Mouse (Mus musculus): ENCODE data around the gene Map4. TPM values are rescaled to one million over a fixed set of nuclear protein-coding genes. Genes with fewer than 3 reads are reported as not detected.
"Not testable (repeated sequence)": the region's sequence is repeated elsewhere in the genome, so short reads cannot be mapped to it uniquely, and the experiment has no call there.

The Map4 gene
- polyA plus RNA-seq, 1 experiment from 2014 or later = 76.2 TPM

DNA sequence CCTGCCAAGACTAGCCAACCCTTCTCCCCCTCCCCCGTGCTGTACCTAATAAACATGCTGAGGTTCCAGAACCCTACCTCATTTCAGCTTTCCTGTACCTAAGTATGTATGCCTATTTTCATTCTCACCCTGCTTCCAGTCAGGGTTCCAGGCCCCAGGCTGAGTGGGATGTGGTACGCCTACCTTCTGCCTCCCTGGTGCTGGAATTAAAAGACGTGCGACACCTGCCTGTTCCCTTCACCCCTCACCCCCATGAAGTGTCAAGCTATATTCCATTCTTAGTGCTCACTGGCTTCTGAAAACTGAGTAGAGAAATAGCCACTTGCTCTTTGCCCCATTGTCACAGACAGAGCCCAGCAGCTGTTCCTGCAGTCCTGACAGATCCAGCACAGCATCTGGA is 190.2 kb downstream of the Map4 start:
- 80% methylated on average over 4 of the region's 4 CpGs for WGBS
- no peak overlapping the region for H3K9ac ChIP-seq (ENCODE audit: low read length)
- ATAC-seq (replicated peaks; ENCODE audit: low FRiP score) = no peak

DNA sequence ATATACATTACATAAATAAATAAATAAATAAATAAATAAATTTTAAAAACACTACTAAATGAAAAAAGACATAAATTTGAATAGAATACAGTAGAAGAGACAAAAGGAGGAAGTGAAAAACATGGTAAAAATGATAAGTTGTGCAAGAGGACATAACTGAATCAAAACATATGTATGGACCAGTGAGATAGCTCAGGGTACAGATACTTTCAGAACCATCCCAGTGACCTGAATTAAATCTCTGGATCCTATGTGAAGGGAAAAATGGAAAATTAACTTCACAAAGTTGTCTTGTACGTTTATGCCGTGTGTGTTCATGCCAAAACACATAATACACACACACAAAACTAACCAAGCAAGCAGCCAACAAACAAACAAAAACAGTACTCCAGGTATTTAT is 192.1 kb downstream of the Map4 start:
- H3K9me3 ChIP-seq (ENCODE audit: control insufficient read depth, low read length) = no peaks in the 10 kb centered on the region
- peaks cover 3% of the 10 kb centered on the region; the same call in 1 of the 2 replicates for H3K4me1 ChIP-seq (replicated peaks; ENCODE audit: control insufficient read depth, insufficient read depth, low read length)
- H3K4me3 ChIP-seq (ENCODE audit: low read depth, low read length) = no peak overlapping the region
- DNase-seq (ENCODE audit: low spot score) = no peak
- no peak overlapping the region for H3K4me2 ChIP-seq (ENCODE audit: low read depth, low read length, severe bottlenecking)
- no peak for ATAC-seq (replicated peaks; ENCODE audit: low FRiP score)
- no peaks in the 10 kb centered on the region for H3K27me3 ChIP-seq (ENCODE audit: control insufficient read depth, insufficient read depth, low read length)
- WGBS = 79% methylated on average over 2 of the region's 2 CpGs
- H3K9ac ChIP-seq (ENCODE audit: low read length) = no peak overlapping the region
- H3K36me3 ChIP-seq (ENCODE audit: control insufficient read depth, insufficient read depth, low read length) = no peaks in the 10 kb centered on the region
- H3K27ac ChIP-seq (ENCODE audit: low read depth, low read length) = no peak overlapping the region

More for the DNA sequence above, 190.2 kb downstream of the Map4 start:
- Histone ChIP-seq H3K9me3 (ENCODE audit: control insufficient read depth, low read length) (no peaks in the 10 kb centered on the region), H3K27me3 (ENCODE audit: control insufficient read depth, insufficient read depth, low read length) (no peaks in the 10 kb centered on the region), H3K27ac (ENCODE audit: low read depth, low read length) (no peak overlapping the region), H3K4me3 (ENCODE audit: low read depth, low read length) (no peak overlapping the region), H3K36me3 (ENCODE audit: control insufficient read depth, insufficient read depth, low read length) (no peaks in the 10 kb centered on the region), H3K4me1 (replicated peaks; ENCODE audit: control insufficient read depth, insufficient read depth, low read length) (peaks cover 6% of the 10 kb centered on the region; the same call in 1 of the 2 replicates), H3K4me2 (ENCODE audit: low read depth, low read length, severe bottlenecking) (no peak overlapping the region)
- DNase-seq (ENCODE audit: low spot score) = no peak

DNA sequence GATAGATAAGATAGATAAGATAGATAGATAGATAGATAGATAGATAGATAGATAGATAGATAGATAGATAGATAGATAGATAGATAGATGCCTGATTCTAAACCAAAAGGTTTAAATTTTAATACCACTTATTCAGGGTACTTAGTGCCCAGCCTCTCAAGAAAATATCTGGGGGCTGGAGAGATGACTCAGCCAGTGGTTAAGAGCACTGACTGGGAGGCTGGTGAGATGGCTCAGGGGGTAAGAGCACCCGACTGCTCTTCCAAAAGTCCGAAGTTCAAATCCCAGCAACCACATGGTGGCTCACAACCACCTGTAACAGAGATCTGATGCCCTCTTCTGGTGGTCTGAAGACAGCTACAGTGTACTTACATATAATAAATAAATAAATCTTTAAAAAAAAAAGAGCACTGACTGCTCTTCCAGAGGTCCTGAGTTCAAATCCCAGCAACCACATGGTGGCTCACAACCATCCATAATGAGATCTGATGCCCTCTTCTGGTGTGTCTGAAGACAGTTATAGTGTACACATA is 192.8 kb downstream of the Map4 start:
- ATAC-seq (replicated peaks; ENCODE audit: low FRiP score); DNase-seq (ENCODE audit: low spot score): not testable (repeated sequence)

DNA sequence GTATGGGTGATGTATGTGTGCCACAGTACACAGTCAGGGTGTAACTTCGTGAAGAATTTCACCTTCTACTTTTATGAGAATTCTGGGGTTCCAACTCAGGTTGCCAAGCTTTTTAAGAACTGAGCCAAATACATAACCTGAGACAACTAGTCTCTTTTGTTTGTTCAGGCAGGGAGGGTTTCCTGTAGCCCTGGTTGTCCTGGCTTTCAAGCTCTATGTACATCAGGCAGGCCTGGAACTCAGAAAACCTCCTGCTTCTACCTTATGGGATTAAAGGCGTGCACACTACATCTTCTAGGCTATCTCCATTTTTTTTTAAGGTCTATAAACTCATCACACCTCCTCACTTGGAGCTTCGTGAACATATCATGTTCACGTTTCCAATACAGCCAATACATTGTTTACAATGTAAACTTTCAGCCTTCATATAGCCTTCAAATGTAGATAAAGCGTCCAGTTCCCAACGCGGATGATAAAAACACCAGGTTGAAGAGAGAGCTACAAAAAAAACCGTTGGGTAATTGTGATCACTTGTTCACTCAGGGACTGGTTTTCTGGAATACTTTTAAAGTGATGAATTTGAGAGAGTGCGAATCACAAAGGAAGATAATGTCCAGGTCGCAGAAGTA is 199.8 kb downstream of the Map4 start:
- Histone ChIP-seq H3K4me1 (replicated peaks; ENCODE audit: control insufficient read depth, insufficient read depth, low read length) (peaks cover 8% of the 10 kb centered on the region; the same call in 1 of the 2 replicates), H3K9me3 (ENCODE audit: control insufficient read depth, low read length) (no peaks in the 10 kb centered on the region), H3K4me2 (ENCODE audit: low read depth, low read length, severe bottlenecking) (peak overlapping the region; percentile 72), H3K27me3 (ENCODE audit: control insufficient read depth, insufficient read depth, low read length) (no peaks in the 10 kb centered on the region), H3K4me3 (ENCODE audit: low read depth, low read length) (peak overlapping the region; percentile 90), H3K27ac (ENCODE audit: low read depth, low read length) (peak overlapping the region; percentile 91), H3K36me3 (ENCODE audit: control insufficient read depth, insufficient read depth, low read length) (no peaks in the 10 kb centered on the region), H3K9ac (ENCODE audit: low read length) (peak overlapping the region; percentile 97)
- 34% methylated on average over 10 of the region's 10 CpGs for WGBS
- DNase-seq (ENCODE audit: low spot score) (no peak), ATAC-seq (replicated peaks; ENCODE audit: low FRiP score) (no peak)

More for the DNA sequence above, 192.8 kb downstream of the Map4 start:
- H3K4me2 ChIP-seq (ENCODE audit: low read depth, low read length, severe bottlenecking); H3K4me3 ChIP-seq (ENCODE audit: low read depth, low read length); H3K9ac ChIP-seq (ENCODE audit: low read length); H3K9me3 ChIP-seq (ENCODE audit: control insufficient read depth, low read length); H3K4me1 ChIP-seq (replicated peaks; ENCODE audit: control insufficient read depth, insufficient read depth, low read length); H3K36me3 ChIP-seq (ENCODE audit: control insufficient read depth, insufficient read depth, low read length); H3K27ac ChIP-seq (ENCODE audit: low read depth, low read length); H3K27me3 ChIP-seq (ENCODE audit: control insufficient read depth, insufficient read depth, low read length): not testable (repeated sequence)
- WGBS = 51% methylated on average over 2 of the region's 2 CpGs

- Histone ChIP-seq H3K27ac (ENCODE audit: low read depth, low read length) (peak overlapping the region; percentile 91), H3K4me1 (replicated peaks; ENCODE audit: control insufficient read depth, insufficient read depth, low read length) (peaks cover 8% of the 10 kb centered on the region; the same call in 1 of the 2 replicates), H3K36me3 (ENCODE audit: control insufficient read depth, insufficient read depth, low read length) (no peaks in the 10 kb centered on the region), H3K4me2 (ENCODE audit: low read depth, low read length, severe bottlenecking) (peak overlapping the region; percentile 72), H3K4me3 (ENCODE audit: low read depth, low read length) (peak overlapping the region; percentile 90), H3K27me3 (ENCODE audit: control insufficient read depth, insufficient read depth, low read length) (no peaks in the 10 kb centered on the region), H3K9me3 (ENCODE audit: control insufficient read depth, low read length) (no peaks in the 10 kb centered on the region), H3K9ac (ENCODE audit: low read length) (peak overlapping the region; percentile 97)
- under 1% methylated on average over 61 of the region's 64 CpGs for WGBS
- DNase-seq (ENCODE audit: low spot score) = peak; percentile 100
- peak; percentile 94 for ATAC-seq (replicated peaks; ENCODE audit: low FRiP score)
Measured at GRCm38 (mm10) chr9:110131525-110132197, 200.4 kb downstream of the Map4 start.

DNA sequence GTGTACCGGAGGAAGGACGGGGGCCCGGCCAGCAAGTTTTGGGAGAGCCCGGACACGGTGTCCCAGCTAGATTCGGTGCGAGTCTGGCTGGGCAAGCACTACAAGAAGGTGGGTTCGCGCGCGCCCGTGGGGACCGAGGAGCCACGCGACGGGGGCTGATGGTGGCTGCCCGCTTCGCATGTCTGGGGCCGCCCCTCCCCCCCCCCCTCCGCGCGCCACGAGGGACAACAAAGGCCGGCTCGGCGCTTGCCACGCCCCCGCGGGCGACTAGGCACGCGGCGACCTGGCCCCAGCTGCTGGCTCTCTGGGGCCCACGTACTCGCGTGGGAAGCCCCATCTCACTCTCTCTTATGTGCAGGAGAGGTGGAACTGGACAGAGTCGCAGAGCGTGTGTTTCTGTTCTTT is 200.9 kb downstream of the Map4 start:
- peak overlapping the region; percentile 91 for H3K27ac ChIP-seq (ENCODE audit: low read depth, low read length)
- ATAC-seq (replicated peaks; ENCODE audit: low FRiP score) = peak; percentile 73
- H3K9ac ChIP-seq (ENCODE audit: low read length) = peak overlapping the region; percentile 97
- peak overlapping the region; percentile 90 for H3K4me3 ChIP-seq (ENCODE audit: low read depth, low read length)
- no peaks in the 10 kb centered on the region; the same call in 1 of the 2 replicates for H3K36me3 ChIP-seq (ENCODE audit: control insufficient read depth, insufficient read depth, low read length)
- H3K4me1 ChIP-seq (replicated peaks; ENCODE audit: control insufficient read depth, insufficient read depth, low read length) = peaks cover 8% of the 10 kb centered on the region; the same call in 1 of the 2 replicates
- no peaks in the 10 kb centered on the region for H3K27me3 ChIP-seq (ENCODE audit: control insufficient read depth, insufficient read depth, low read length)
- H3K4me2 ChIP-seq (ENCODE audit: low read depth, low read length, severe bottlenecking) = peak overlapping the region; percentile 72
- under 1% methylated on average over 38 of the region's 38 CpGs for WGBS
- DNase-seq (ENCODE audit: low spot score) = peak; percentile 87
- no peaks in the 10 kb centered on the region for H3K9me3 ChIP-seq (ENCODE audit: control insufficient read depth, low read length)

GRCm38 (mm10) chr9:110132921-110133320 is 201.7 kb downstream of the Map4 start:
- Histone ChIP-seq H3K27me3 (ENCODE audit: control insufficient read depth, insufficient read depth, low read length) (no peaks in the 10 kb centered on the region), H3K27ac (ENCODE audit: low read depth, low read length) (no peak overlapping the region), H3K4me1 (replicated peaks; ENCODE audit: control insufficient read depth, insufficient read depth, low read length) (peaks cover 8% of the 10 kb centered on the region; the same call in 1 of the 2 replicates), H3K36me3 (ENCODE audit: control insufficient read depth, insufficient read depth, low read length) (no peaks in the 10 kb centered on the region; the same call in 1 of the 2 replicates), H3K4me3 (ENCODE audit: low read depth, low read length) (peak overlapping the region; percentile 90), H3K9me3 (ENCODE audit: control insufficient read depth, low read length) (no peaks in the 10 kb centered on the region), H3K9ac (ENCODE audit: low read length) (peak overlapping the region; percentile 97), H3K4me2 (ENCODE audit: low read depth, low read length, severe bottlenecking) (peak overlapping the region; percentile 72)
- DNase-seq (ENCODE audit: low spot score) (no peak), ATAC-seq (replicated peaks; ENCODE audit: low FRiP score) (no peak)
- 67% methylated on average over 6 of the region's 6 CpGs for WGBS

Measured in forebrain, embryonic 11.5 days (tissue).